Mouse (Mus musculus): ENCODE data around the gene Scgb1a1.

DNA sequence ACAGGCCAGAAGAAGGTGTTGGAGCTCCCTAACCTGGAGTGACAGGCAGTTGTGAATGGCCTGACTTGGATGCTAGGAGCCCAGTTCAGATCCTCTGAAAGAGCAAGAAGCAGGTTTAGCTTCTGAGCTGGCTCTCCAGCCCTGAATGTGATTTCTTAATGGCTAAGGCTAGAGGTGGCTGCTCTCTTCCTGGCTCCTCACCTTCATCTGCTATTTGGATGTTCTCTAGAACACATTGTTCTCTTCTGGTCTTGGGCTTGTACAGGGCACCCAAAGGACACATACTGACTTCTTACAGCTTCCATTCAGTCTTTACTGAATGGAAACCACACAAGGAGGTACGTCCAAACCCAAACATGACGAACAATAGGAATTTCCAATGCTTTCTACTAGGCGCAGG is 11.7 kb downstream of the Scgb1a1 start:
- no peak for TF ChIP-seq CTCF (IDR thresholded peaks at IDR 0.05; ENCODE audit: borderline replicate concordance, control insufficient read depth, extremely low read depth, insufficient read depth, low read length, poor library complexity)
- no peak for TF ChIP-seq POLR2A (IDR thresholded peaks at IDR 0.05; ENCODE audit: control insufficient read depth, extremely low read depth, insufficient read depth, low read length, poor library complexity)
